Mouse (Mus musculus) forebrain, embryonic 10.5 days (tissue): Measurements from ENCODE around the gene Tpst1. TPM values are rescaled to one million over a fixed set of nuclear protein-coding genes. Genes with fewer than 3 reads are reported as not detected.

Experiments
- DNase-seq: peaks from one replicate; pipeline ENCODE4 v3.0.0-alpha.2; 2017; ENCODE audit warnings: low spot score; ENCODE audit errors: extremely low spot score
- H3K27ac ChIP-seq: fragments of 300-500 bp; sonication (generic); 2 replicates; pipeline ENCODE4 v1.5.1; 2016; ENCODE audit warnings: mild to moderate bottlenecking
- H3K27me3 ChIP-seq: fragments of 300-500 bp; sonication (generic); 2 replicates; pipeline ENCODE4 v1.6.1; 2016; ENCODE audit warnings: mild to moderate bottlenecking; ENCODE audit not compliant: poor library complexity, severe bottlenecking
- H3K36me3 ChIP-seq: fragments of 300-500 bp; sonication (generic); replicated peaks from 2 replicates; pipeline ENCODE4 v1.6.1; 2016; ENCODE audit warnings: mild to moderate bottlenecking, moderate library complexity
- H3K4me1 ChIP-seq: fragments of 300-500 bp; sonication (generic); 2 replicates; pipeline ENCODE4 v1.6.1; 2016
- H3K4me3 ChIP-seq: fragments of 300-500 bp; sonication (generic); 2 replicates; pipeline ENCODE4 v1.5.1; 2016; ENCODE audit warnings: mild to moderate bottlenecking, moderate library complexity
- H3K9me3 ChIP-seq: fragments of 300-500 bp; sonication (generic); 2 replicates; pipeline ENCODE4 v1.6.1; 2016; ENCODE audit warnings: mild to moderate bottlenecking, moderate library complexity
- whole genome bisulfite sequencing: fragments of 180-500 bp; shearing (Covaris S2); methylation state at CpG from one replicate; pipeline ENCODE4 v1.1.7; 2016; 5-methylcytosine and 5-hydroxymethylcytosine counted together
- polyA plus RNA-seq: library from polyadenylated mRNA; unstranded; fragments of >200 nt; fragmentation: Nextera tagmentation; extraction: Ambion mirVana; gene quantifications from 2 replicates; pipeline ENCODE4 v1.2.1, GENCODE M21; 2016

The Tpst1 gene
- polyA plus RNA-seq, 1 experiment from 2014 or later: 57.0 TPM

- WGBS: 96% methylated on average over 7 of the region's 7 CpGs
- Histone ChIP-seq H3K27me3 (peaks cover 20% of the 10 kb centered on the region), H3K36me3 (no peaks in the 10 kb centered on the region), H3K4me3 (no peak overlapping the region), H3K4me1 (peaks cover 20% of the 10 kb centered on the region), H3K9me3 (no peaks in the 10 kb centered on the region), H3K27ac (no peak overlapping the region)
- DNase-seq: no peak
These were observed 70.0 kb downstream of the Tpst1 start for GRCm38 (mm10) chr5:130143101-130143500.

DNA sequence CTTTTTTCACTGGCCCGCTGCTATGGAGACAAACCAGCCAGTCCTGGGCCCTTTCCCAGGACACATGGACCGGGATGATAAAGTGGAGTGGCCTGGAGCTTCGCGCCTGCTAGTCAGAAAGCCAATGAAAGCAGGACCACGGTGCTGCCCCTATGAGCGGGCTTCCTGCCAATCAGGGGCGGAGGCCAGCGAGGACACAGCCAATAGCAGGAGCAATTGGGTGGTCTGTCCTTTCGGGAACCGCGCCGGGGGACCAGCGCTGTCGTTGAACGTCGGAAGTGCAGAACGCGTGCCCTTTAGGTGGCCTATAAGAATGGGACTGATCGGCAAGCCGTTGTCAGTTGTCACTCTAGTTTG, 70.8 kb downstream of the Tpst1 start:
- H3K36me3 ChIP-seq: 0 out of 2 replicates have a peak, but pooled peaks cover 3% of the 10 kb centered on the region
- WGBS: 6% methylated on average over 20 of the region's 20 CpGs
- H3K4me3 ChIP-seq: peak overlapping the region; percentile 74
- H3K27ac ChIP-seq: peak overlapping the region; percentile 88
- peaks cover 20% of the 10 kb centered on the region for H3K27me3 ChIP-seq
- H3K9me3 ChIP-seq: no peaks in the 10 kb centered on the region
- DNase-seq: peak; percentile 72
- peaks cover 20% of the 10 kb centered on the region for H3K4me1 ChIP-seq

- Histone ChIP-seq H3K4me1 (peaks cover 20% of the 10 kb centered on the region), H3K27me3 (peaks cover 20% of the 10 kb centered on the region), H3K9me3 (no peaks in the 10 kb centered on the region), H3K4me3 (peak within 1 kb of the TSS; percentile 74), H3K27ac (peak within 1 kb of the TSS; percentile 88), H3K36me3 (0 out of 2 replicates have a peak, but pooled peaks cover 3% of the 10 kb centered on the region)
- DNase-seq: peak; percentile 96
- WGBS: under 1% methylated on average over 66 of the region's 66 CpGs
These were observed 71.5 kb downstream of the Tpst1 start, which contains the start of gene Kctd7 for GRCm38 (mm10) chr5:130144334-130145312. Gene Kctd7, plus strand, starts transcription at chr5:130144861.

GRCm38 (mm10) chr5:130145961-130146360, 72.8 kb downstream of the Tpst1 start:
- DNase-seq: no peak
- Histone ChIP-seq H3K4me3 (no peak overlapping the region), H3K9me3 (no peaks in the 10 kb centered on the region), H3K27me3 (peaks cover 20% of the 10 kb centered on the region), H3K36me3 (0 out of 2 replicates have a peak, but pooled peaks cover 3% of the 10 kb centered on the region), H3K27ac (no peak overlapping the region), H3K4me1 (peaks cover 20% of the 10 kb centered on the region)
- 90% methylated on average over 8 of the region's 8 CpGs for WGBS

DNA sequence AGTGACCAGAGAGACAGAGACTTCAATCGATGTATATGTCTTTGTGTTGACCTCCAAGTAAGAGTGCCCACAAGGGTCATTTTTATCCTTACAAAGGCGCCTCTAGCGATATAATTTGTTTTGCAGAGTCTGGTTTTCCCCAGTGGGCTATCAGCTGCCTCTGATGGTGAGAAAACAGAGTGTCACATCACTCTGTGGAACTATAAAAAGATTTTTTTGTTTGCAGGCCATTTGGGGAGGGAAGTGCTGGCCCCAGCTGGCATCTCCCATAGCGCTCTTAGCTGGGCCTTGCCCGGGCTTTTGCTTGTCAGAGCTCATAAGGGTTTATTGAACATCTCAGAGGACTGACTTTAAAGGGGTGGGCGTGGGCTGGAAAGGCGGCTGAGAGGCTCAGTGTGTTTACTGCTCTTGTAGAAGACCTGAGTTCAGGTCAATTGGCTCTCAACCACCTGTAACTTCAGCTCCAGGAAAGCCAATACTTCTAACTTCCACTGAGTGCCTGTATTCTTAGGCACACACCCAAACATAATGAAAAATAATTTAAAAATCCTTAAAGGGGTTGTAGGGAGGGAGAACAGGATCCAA, 76.7 kb downstream of the Tpst1 start:
- Histone ChIP-seq H3K4me3 (no peak overlapping the region), H3K36me3 (peaks cover 22% of the 10 kb centered on the region), H3K4me1 (peaks cover 10% of the 10 kb centered on the region), H3K9me3 (no peaks in the 10 kb centered on the region), H3K27ac (no peak overlapping the region), H3K27me3 (peaks cover 12% of the 10 kb centered on the region)
- WGBS: 88% methylated on average over 7 of the region's 7 CpGs
- DNase-seq: no peak

DNA sequence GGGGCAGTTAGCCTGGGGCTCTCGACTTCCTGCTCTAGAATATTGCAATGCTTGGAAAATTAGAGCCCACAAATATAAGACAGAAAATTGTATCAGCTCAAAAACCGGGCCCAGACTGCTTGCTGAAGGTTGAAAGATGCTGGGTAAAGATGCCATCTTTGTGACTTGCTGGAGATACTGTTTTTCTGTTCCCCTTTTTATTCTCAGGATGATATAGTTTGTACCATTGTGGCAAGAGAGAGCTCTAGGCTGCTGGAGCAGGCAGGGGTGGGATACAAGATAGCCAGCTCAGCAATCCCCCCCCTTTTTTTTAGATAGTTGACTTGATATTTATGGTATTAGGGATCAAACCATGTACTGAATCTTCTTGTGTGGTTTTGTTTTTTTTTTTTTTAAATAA, 81.2 kb downstream of the Tpst1 start:
- Histone ChIP-seq H3K27me3 (peaks cover 7% of the 10 kb centered on the region; the same call in 1 of the 2 replicates), H3K4me1 (no peaks in the 10 kb centered on the region), H3K27ac (no peak overlapping the region), H3K36me3 (peaks cover 20% of the 10 kb centered on the region), H3K9me3 (no peaks in the 10 kb centered on the region), H3K4me3 (no peak overlapping the region)
- DNase-seq: no peak
- 87% methylated on average over 2 of the region's 2 CpGs for WGBS

- H3K27me3 ChIP-seq: no peaks in the 10 kb centered on the region
- no peak for DNase-seq
- H3K9me3 ChIP-seq: no peaks in the 10 kb centered on the region
- no peak overlapping the region for H3K4me3 ChIP-seq
- H3K27ac ChIP-seq: no peak overlapping the region
- H3K4me1 ChIP-seq: no peaks in the 10 kb centered on the region
- no peaks in the 10 kb centered on the region for H3K36me3 ChIP-seq
- 78% methylated on average over 4 of the region's 4 CpGs for WGBS
These were observed 85.4 kb downstream of the Tpst1 start for GRCm38 (mm10) chr5:130158545-130158944.

- Histone ChIP-seq H3K4me3 (no peak overlapping the region), H3K27me3 (no peaks in the 10 kb centered on the region), H3K4me1 (no peaks in the 10 kb centered on the region), H3K9me3 (no peaks in the 10 kb centered on the region), H3K36me3 (no peaks in the 10 kb centered on the region), H3K27ac (no peak overlapping the region)
- no peak for DNase-seq
- 66% methylated on average over 7 of the region's 7 CpGs for WGBS
These were observed 86.7 kb downstream of the Tpst1 start for GRCm38 (mm10) chr5:130159761-130160201.

GRCm38 (mm10) chr5:130163670-130164069, 90.5 kb downstream of the Tpst1 start:
- no peak overlapping the region for H3K27ac ChIP-seq
- DNase-seq: peak; percentile 67
- no peaks in the 10 kb centered on the region for H3K36me3 ChIP-seq
- no peaks in the 10 kb centered on the region for H3K4me1 ChIP-seq
- H3K4me3 ChIP-seq: no peak overlapping the region
- H3K9me3 ChIP-seq: no peaks in the 10 kb centered on the region
- WGBS: 3% methylated on average over 7 of the region's 7 CpGs
- no peaks in the 10 kb centered on the region for H3K27me3 ChIP-seq

DNA sequence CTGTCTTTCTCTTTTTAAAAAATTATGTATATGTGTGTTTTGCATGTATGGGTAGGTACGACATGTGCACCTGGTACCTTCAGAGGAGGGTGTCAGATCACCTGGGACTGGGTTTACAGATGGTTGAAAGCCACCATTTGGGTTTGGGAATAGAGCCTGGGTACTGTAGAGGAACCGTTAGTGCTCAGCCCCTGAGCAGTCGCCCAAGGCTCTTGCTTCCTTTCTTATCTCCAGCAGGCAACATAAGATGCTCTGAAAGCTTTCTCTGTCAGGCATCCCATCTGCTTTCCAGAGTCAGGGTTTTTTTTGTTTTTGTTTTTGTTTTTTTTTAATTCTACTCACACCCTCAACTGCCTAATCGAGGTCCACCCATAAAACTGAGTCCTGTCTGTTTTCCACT, 92.1 kb downstream of the Tpst1 start:
- Histone ChIP-seq H3K36me3 (no peaks in the 10 kb centered on the region), H3K9me3 (no peaks in the 10 kb centered on the region), H3K27me3 (no peaks in the 10 kb centered on the region), H3K4me1 (no peaks in the 10 kb centered on the region), H3K4me3 (no peak overlapping the region), H3K27ac (no peak overlapping the region)
- no peak for DNase-seq
- WGBS: 88% methylated on average over 4 of the region's 4 CpGs

- no peak for DNase-seq
- H3K4me3 ChIP-seq: no peak overlapping the region
- 76% methylated on average over 6 of the region's 6 CpGs for WGBS
- peaks cover 29% of the 10 kb centered on the region for H3K4me1 ChIP-seq
- no peaks in the 10 kb centered on the region for H3K9me3 ChIP-seq
- H3K27me3 ChIP-seq: no peaks in the 10 kb centered on the region
- no peak overlapping the region for H3K27ac ChIP-seq
- no peaks in the 10 kb centered on the region for H3K36me3 ChIP-seq
These were observed 96.0 kb downstream of the Tpst1 start for GRCm38 (mm10) chr5:130169109-130169508.

- Histone ChIP-seq H3K4me3 (peak overlapping the region; percentile 94), H3K27me3 (no peaks in the 10 kb centered on the region), H3K36me3 (no peaks in the 10 kb centered on the region), H3K27ac (peak overlapping the region; percentile 92), H3K4me1 (peaks cover 29% of the 10 kb centered on the region), H3K9me3 (no peaks in the 10 kb centered on the region)
- 14% methylated on average over 6 of the region's 6 CpGs for WGBS
- DNase-seq: no peak
These were observed 97.7 kb downstream of the Tpst1 start for GRCm38 (mm10) chr5:130170666-130171422.
